Mouse (Mus musculus) gastrocnemius, adult 18-20 months (tissue): ENCODE measurements around the gene Traf3. TPM values are rescaled to one million over a fixed set of nuclear protein-coding genes. Genes with fewer than 3 reads are reported as not detected.

ENCODE experiments used
- DNase-seq: peaks from one replicate; pipeline ENCODE4 v3.0.0; 2021; ENCODE audit warnings: low spot score
- total RNA-seq, 2 experiments: library from RNA; stranded (reverse); gene quantifications; 2 replicates each; pipeline ENCODE4 v1.2.3; 2021

Traf3 gene
- total RNA-seq, 2 experiments from 2014 or later = 10.9 to 17.4 TPM

- no peak for DNase-seq
Observed at GRCm38 (mm10) chr12:111152981-111153710, 13.0 kb upstream of the Traf3 start.

GRCm38 (mm10) chr12:111153946-111154345 lies 12.2 kb upstream of the Traf3 start:
- DNase-seq = no peak

- no peak for DNase-seq
Observed at GRCm38 (mm10) chr12:111154641-111155040, 11.5 kb upstream of the Traf3 start.

GRCm38 (mm10) chr12:111155756-111156155 lies 10.4 kb upstream of the Traf3 start:
- DNase-seq = no peak

GRCm38 (mm10) chr12:111159659-111160428 lies 6.3 kb upstream of the Traf3 start:
- peak; percentile 28 for DNase-seq

GRCm38 (mm10) chr12:111160871-111161270 lies 5.3 kb upstream of the Traf3 start:
- DNase-seq = no peak

GRCm38 (mm10) chr12:111161943-111162311 lies 4.2 kb upstream of the Traf3 start:
- DNase-seq = no peak

- no peak for DNase-seq
Observed at GRCm38 (mm10) chr12:111162312-111163061, 3.7 kb upstream of the Traf3 start.

- DNase-seq = peak; percentile 91
Observed at GRCm38 (mm10) chr12:111164310-111164751, 1.8 kb upstream of the Traf3 start.

GRCm38 (mm10) chr12:111165146-111165812 lies 891 bp upstream of the Traf3 start:
- DNase-seq = peak; percentile 15

- DNase-seq = peak; percentile 17
Observed at GRCm38 (mm10) chr12:111166681-111167289, 615 bp downstream of the Traf3 start.

- DNase-seq = no peak
Observed at GRCm38 (mm10) chr12:111168891-111169290, 2.7 kb downstream of the Traf3 start.

- no peak for DNase-seq
Observed at GRCm38 (mm10) chr12:111178772-111179171, 12.6 kb downstream of the Traf3 start.

GRCm38 (mm10) chr12:111181848-111182247 lies 15.7 kb downstream of the Traf3 start:
- DNase-seq = no peak

GRCm38 (mm10) chr12:111182378-111182777 lies 16.2 kb downstream of the Traf3 start:
- no peak for DNase-seq

- DNase-seq = no peak
Observed at GRCm38 (mm10) chr12:111184476-111184875, 18.3 kb downstream of the Traf3 start, which contains the start of gene 4930595D18Rik. 4930595D18Rik (minus strand) TSS chr12:111184491.

- no peak for DNase-seq
Observed at GRCm38 (mm10) chr12:111186986-111187385, 20.8 kb downstream of the Traf3 start.

- DNase-seq = no peak
Observed at GRCm38 (mm10) chr12:111188295-111188694, 22.1 kb downstream of the Traf3 start.

- DNase-seq = no peak
Observed at GRCm38 (mm10) chr12:111190355-111190754, 24.2 kb downstream of the Traf3 start.

- DNase-seq = no peak
Observed at GRCm38 (mm10) chr12:111190891-111191290, 24.7 kb downstream of the Traf3 start.

GRCm38 (mm10) chr12:111192777-111193176 lies 26.6 kb downstream of the Traf3 start:
- no peak for DNase-seq
